Mouse (Mus musculus): Measurements from ENCODE around the gene Spred2. TPM values are rescaled to one million over a fixed set of nuclear protein-coding genes. Genes with fewer than 3 reads are reported as not detected.

Gene Spred2
- polyA plus RNA-seq, 1 experiment = not detected

DNA sequence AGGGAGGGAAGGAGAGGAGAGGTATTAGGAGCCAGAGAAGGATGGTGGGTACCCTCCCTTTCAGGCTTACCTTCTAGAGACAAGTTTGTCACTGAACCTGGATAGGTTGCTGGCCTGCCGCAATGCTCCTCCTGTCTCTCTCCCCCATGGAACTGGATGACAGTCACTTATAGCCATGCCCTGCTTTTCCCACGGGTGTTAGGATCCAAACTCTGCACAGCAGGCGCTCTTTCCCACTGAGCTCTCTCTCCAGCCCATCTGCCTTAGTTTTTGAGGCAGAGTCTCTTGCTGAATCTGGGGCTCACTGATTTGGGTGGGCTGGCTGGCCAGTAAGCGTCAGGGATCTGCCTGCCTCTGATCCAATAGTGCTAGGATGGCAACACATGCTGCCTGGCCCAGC lies 23.5 kb upstream of the Spred2 start:
- 82% methylated on average over 4 of the region's 4 CpGs for WGBS
- H3K4me1 ChIP-seq (ENCODE audit: control insufficient read depth, insufficient read depth, low read length) = no peaks in the 10 kb centered on the region
- no peak overlapping the region for H3K4me3 ChIP-seq (ENCODE audit: insufficient read depth, low read depth, low read length)
- H3K27ac ChIP-seq (ENCODE audit: insufficient read depth, low read depth, low read length) = no peak overlapping the region
- no peak for TF ChIP-seq POLR2A (IDR thresholded peaks at IDR 0.05; ENCODE audit: insufficient read depth, low read depth, low read length)

- Histone ChIP-seq H3K4me3 (ENCODE audit: insufficient read depth, low read depth, low read length) (no peak overlapping the region), H3K27ac (ENCODE audit: insufficient read depth, low read depth, low read length) (no peak overlapping the region), H3K4me1 (ENCODE audit: control insufficient read depth, insufficient read depth, low read length) (no peaks in the 10 kb centered on the region)
- 94% methylated on average over 3 of the region's 3 CpGs for WGBS
- TF ChIP-seq CTCF (IDR thresholded peaks at IDR 0.05; ENCODE audit: insufficient read depth, low read depth, low read length) (no peak), POLR2A (IDR thresholded peaks at IDR 0.05; ENCODE audit: insufficient read depth, low read depth, low read length) (no peak)
Measured at GRCm38 (mm10) chr11:19911216-19911615, 13.0 kb upstream of the Spred2 start.

DNA sequence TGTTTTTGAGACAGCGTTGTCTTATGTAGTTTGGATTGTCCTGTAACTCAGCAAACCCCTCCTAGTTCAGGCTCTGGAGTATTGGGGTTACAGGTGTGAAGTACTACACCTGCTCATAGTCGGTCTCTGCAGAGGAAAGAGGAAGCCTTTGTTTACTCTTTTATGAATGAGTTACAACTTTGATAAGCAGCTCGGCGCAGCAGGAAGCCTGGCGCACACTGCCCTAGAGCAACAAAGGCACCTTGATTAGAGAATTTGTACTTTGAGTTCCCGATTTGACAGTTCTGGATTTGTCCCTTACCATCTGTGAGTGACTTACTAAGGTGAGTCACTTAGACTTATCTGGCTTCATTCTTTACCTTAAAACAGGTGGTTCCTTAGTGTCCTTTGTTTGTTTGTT lies 12.0 kb upstream of the Spred2 start:
- TF ChIP-seq POLR2A (IDR thresholded peaks at IDR 0.05; ENCODE audit: insufficient read depth, low read depth, low read length) (no peak), CTCF (IDR thresholded peaks at IDR 0.05; ENCODE audit: insufficient read depth, low read depth, low read length) (no peak)
- Histone ChIP-seq H3K27ac (ENCODE audit: insufficient read depth, low read depth, low read length) (no peak overlapping the region), H3K4me3 (ENCODE audit: insufficient read depth, low read depth, low read length) (no peak overlapping the region), H3K4me1 (ENCODE audit: control insufficient read depth, insufficient read depth, low read length) (no peaks in the 10 kb centered on the region)
- WGBS = 88% methylated on average over 6 of the region's 6 CpGs

DNA sequence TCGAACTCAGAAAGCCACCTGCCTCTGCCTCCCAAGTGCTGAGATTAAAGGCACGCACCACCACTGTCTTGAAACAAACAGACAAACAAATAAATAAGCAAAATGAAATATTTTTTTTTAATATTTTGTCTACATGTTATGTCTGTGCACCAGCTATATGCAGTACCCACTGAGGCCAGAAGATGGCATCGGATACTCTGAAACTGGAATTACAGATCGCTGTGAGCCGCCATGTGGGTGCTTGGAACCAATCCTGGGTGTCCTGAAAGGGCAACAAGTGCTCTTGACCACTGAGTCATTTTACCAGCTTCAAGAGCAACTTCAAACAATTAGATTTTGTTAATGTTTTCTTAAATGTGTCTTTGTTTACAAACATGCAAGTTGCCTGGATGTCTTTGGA lies 11.5 kb upstream of the Spred2 start:
- no peak overlapping the region for H3K27ac ChIP-seq (ENCODE audit: insufficient read depth, low read depth, low read length)
- 0 out of 2 replicates have a peak, but pooled peaks cover 2% of the 10 kb centered on the region for H3K4me1 ChIP-seq (ENCODE audit: control insufficient read depth, insufficient read depth, low read length)
- 96% methylated on average over 5 of the region's 5 CpGs for whole genome bisulfite sequencing
- no peak overlapping the region for H3K4me3 ChIP-seq (ENCODE audit: insufficient read depth, low read depth, low read length)
- TF ChIP-seq POLR2A (IDR thresholded peaks at IDR 0.05; ENCODE audit: insufficient read depth, low read depth, low read length) = no peak
- TF ChIP-seq CTCF (IDR thresholded peaks at IDR 0.05; ENCODE audit: insufficient read depth, low read depth, low read length) = no peak

GRCm38 (mm10) chr11:19913761-19914160 lies 10.4 kb upstream of the Spred2 start:
- WGBS = 78% methylated on average over 4 of the region's 4 CpGs

GRCm38 (mm10) chr11:19917381-19918245 lies 6.6 kb upstream of the Spred2 start:
- H3K4me3 ChIP-seq (ENCODE audit: insufficient read depth, low read depth, low read length) = no peak overlapping the region
- TF ChIP-seq CTCF (IDR thresholded peaks at IDR 0.05; ENCODE audit: insufficient read depth, low read depth, low read length) (no peak), POLR2A (IDR thresholded peaks at IDR 0.05; ENCODE audit: insufficient read depth, low read depth, low read length) (no peak)
- 0 out of 2 replicates have a peak, but pooled peaks cover 5% of the 10 kb centered on the region for H3K4me1 ChIP-seq (ENCODE audit: control insufficient read depth, insufficient read depth, low read length)
- 66% methylated on average over 9 of the region's 9 CpGs for WGBS
- no peak overlapping the region for H3K27ac ChIP-seq (ENCODE audit: insufficient read depth, low read depth, low read length)

More at GRCm38 (mm10) chr11:19913761-19914160, 10.4 kb upstream of the Spred2 start:
- H3K4me3 ChIP-seq (ENCODE audit: insufficient read depth, low read depth, low read length) = no peak overlapping the region
- TF ChIP-seq POLR2A (IDR thresholded peaks at IDR 0.05; ENCODE audit: insufficient read depth, low read depth, low read length) (no peak), CTCF (IDR thresholded peaks at IDR 0.05; ENCODE audit: insufficient read depth, low read depth, low read length) (no peak)
- H3K4me1 ChIP-seq (ENCODE audit: control insufficient read depth, insufficient read depth, low read length) = 0 out of 2 replicates have a peak, but pooled peaks cover 2% of the 10 kb centered on the region
- H3K27ac ChIP-seq (ENCODE audit: insufficient read depth, low read depth, low read length) = no peak overlapping the region

- TF ChIP-seq POLR2A (IDR thresholded peaks at IDR 0.05; ENCODE audit: insufficient read depth, low read depth, low read length) = no peak
- no peak for TF ChIP-seq CTCF (IDR thresholded peaks at IDR 0.05; ENCODE audit: insufficient read depth, low read depth, low read length)
- Histone ChIP-seq H3K27ac (ENCODE audit: insufficient read depth, low read depth, low read length) (no peak overlapping the region), H3K4me3 (ENCODE audit: insufficient read depth, low read depth, low read length) (no peak overlapping the region), H3K4me1 (ENCODE audit: control insufficient read depth, insufficient read depth, low read length) (0 out of 2 replicates have a peak, but pooled peaks cover 5% of the 10 kb centered on the region)
- WGBS = 74% methylated on average over 2 of the region's 2 CpGs
Measured at GRCm38 (mm10) chr11:19918246-19918540, 6.0 kb upstream of the Spred2 start.

DNA sequence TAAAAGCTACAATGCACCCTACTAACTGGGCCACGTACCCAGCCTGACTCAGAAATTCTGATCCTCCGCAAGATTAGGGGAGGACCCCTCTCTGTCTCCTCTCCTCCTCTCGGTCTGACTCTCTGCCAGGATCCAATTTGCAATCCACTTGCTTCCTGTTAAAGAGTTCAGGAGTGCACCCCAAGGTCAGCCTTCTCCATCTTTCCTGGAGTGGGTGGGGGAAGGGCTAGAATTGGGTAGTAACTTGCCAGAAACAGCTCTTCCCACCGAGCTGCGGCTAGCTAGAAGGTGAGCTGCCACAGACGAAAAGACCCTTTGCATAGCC lies 4.8 kb upstream of the Spred2 start:
- 0 out of 2 replicates have a peak, but pooled peaks cover 5% of the 10 kb centered on the region for H3K4me1 ChIP-seq (ENCODE audit: control insufficient read depth, insufficient read depth, low read length)
- no peak for TF ChIP-seq CTCF (IDR thresholded peaks at IDR 0.05; ENCODE audit: insufficient read depth, low read depth, low read length)
- TF ChIP-seq POLR2A (IDR thresholded peaks at IDR 0.05; ENCODE audit: insufficient read depth, low read depth, low read length) = no peak
- no peak overlapping the region for H3K27ac ChIP-seq (ENCODE audit: insufficient read depth, low read depth, low read length)
- peak overlapping the region; percentile 73; the same call in 1 of the 2 replicates for H3K4me3 ChIP-seq (ENCODE audit: insufficient read depth, low read depth, low read length)
- 13% methylated on average over 6 of the region's 6 CpGs for WGBS

DNA sequence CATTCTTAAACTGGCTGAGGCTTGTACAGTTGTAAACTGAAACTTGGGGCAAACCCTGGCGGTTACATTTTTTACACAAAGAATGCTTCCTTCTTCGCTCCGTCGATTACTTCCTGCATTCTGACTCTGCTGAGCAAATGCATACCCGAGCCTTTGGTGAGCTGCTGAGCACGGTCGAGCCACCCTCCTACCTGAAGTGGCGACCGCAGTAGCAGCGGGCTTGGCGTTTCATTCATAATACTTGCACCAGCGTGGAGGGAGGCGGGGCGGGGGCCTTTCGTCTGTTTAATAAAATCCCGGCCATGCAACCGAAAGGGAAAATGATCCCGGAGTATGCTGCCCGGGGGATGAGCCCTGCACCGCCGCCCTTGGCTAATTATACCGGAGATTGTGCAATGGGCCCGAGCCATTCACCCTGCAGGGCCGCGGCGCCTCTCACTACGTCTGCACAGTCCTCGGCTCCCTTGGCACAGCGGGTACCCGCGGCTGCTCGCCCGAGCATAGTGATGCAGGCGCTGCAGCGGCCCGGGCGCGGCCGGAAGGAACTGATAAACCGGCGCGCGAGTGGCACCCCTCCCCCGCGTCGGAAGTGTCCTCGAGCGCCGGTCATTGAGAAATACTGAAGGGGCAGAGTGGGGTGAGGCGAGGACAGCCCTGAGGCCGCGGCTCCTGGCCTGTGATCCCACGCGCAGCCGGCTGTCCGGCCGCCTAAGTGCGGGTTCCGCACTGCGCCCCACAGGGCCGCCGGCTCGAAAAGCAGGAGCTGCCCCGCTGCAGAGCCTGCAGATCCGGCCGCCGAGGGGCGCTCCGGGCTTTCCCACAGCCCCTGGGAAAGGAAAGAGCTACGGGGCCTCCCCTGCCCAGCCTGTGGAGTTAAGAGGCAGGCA lies 4.1 kb upstream of the Spred2 start:
- TF ChIP-seq POLR2A (IDR thresholded peaks at IDR 0.05; ENCODE audit: insufficient read depth, low read depth, low read length) = peak; percentile 33; the same call in 1 of the 2 replicates
- TF ChIP-seq CTCF (IDR thresholded peaks at IDR 0.05; ENCODE audit: insufficient read depth, low read depth, low read length) = peak; percentile 43; the same call in 1 of the 2 replicates
- peak overlapping the region; percentile 73 for H3K4me3 ChIP-seq (ENCODE audit: insufficient read depth, low read depth, low read length)
- under 1% methylated on average over 70 of the region's 70 CpGs for WGBS
- peak overlapping the region; percentile 58 for H3K27ac ChIP-seq (ENCODE audit: insufficient read depth, low read depth, low read length)
- H3K4me1 ChIP-seq (ENCODE audit: control insufficient read depth, insufficient read depth, low read length) = 0 out of 2 replicates have a peak, but pooled peaks cover 5% of the 10 kb centered on the region
